Mouse (Mus musculus) ES-E14 (cell line): ENCODE results near the gene AC131692.1. TPM values are rescaled to one million over a fixed set of nuclear protein-coding genes. Genes with fewer than 3 reads are reported as not detected.
"Not testable (repeated sequence)": the region's sequence is repeated elsewhere in the genome, so short reads cannot be mapped to it uniquely, and the experiment has no call there.

Source experiments
- DNase-seq: peaks from one replicate; pipeline ENCODE4 v3.0.0-alpha.2; 2013; ENCODE audit warnings: low read depth, low spot score
- H3K27ac ChIP-seq: 2 replicates; pipeline ENCODE4 v1.5.1; 2012; ENCODE audit warnings: low read depth, mild to moderate bottlenecking, low read length, moderate library complexity, mixed read lengths; ENCODE audit not compliant: poor library complexity, insufficient read depth, severe bottlenecking
- H3K36me3 ChIP-seq: 2 replicates; pipeline ENCODE4 v1.6.1; 2012; ENCODE audit warnings: mild to moderate bottlenecking, low read length, moderate library complexity, mixed read lengths; ENCODE audit not compliant: control insufficient read depth, poor library complexity, insufficient read depth, severe bottlenecking
- H3K4me1 ChIP-seq, 2 experiments: fragments of 150-350 bp in 1 of 2; sonication (generic) in 1 of 2; 2 replicates each; pipeline ENCODE4 v1.6.1; 2012; ENCODE audit warnings: low read length in 2 of 2, mild to moderate bottlenecking in 1 of 2, mixed read lengths in 1 of 2; ENCODE audit not compliant: control insufficient read depth in 2 of 2, insufficient read depth in 2 of 2, poor library complexity in 1 of 2
- H3K4me3 ChIP-seq, 2 experiments: fragments of 150-350 bp in 1 of 2; sonication (generic) in 1 of 2; 2 replicates each; pipeline ENCODE4 v1.5.1; 2012; ENCODE audit warnings: low read length in 2 of 2, low read depth in 1 of 2, mild to moderate bottlenecking in 1 of 2, mixed read lengths in 1 of 2; ENCODE audit not compliant: insufficient read depth in 1 of 2, poor library complexity in 1 of 2, severe bottlenecking in 1 of 2
- H3K9ac ChIP-seq: 2 replicates; pipeline ENCODE4 v1.6.1; 2012; ENCODE audit warnings: low read depth, mild to moderate bottlenecking, low read length, mixed read lengths; ENCODE audit not compliant: poor library complexity, insufficient read depth, severe bottlenecking
- H3K9me3 ChIP-seq: fragments of 150-350 bp; sonication (generic); 2 replicates; pipeline ENCODE4 v1.6.1; 2012; ENCODE audit warnings: low read depth, mild to moderate bottlenecking, low read length; ENCODE audit not compliant: control insufficient read depth, insufficient read depth
- CHD2 ChIP-seq: IDR thresholded peaks from 2 replicates; pipeline ENCODE4 v1.6.1; 2014; ENCODE audit warnings: mild to moderate bottlenecking, low read depth, low read length, inconsistent platforms
- HCFC1 ChIP-seq: IDR thresholded peaks from 2 replicates; pipeline ENCODE4 v1.6.1; 2012; ENCODE audit warnings: low read length, inconsistent platforms, borderline replicate concordance; ENCODE audit not compliant: insufficient read depth
- MAFK ChIP-seq: IDR thresholded peaks from 2 replicates; pipeline ENCODE4 v1.6.1; 2014; ENCODE audit warnings: mild to moderate bottlenecking, low read depth, low read length, inconsistent platforms; ENCODE audit not compliant: insufficient read depth
- ZC3H11A ChIP-seq: IDR thresholded peaks from 2 replicates; pipeline ENCODE4 v1.6.1; 2012; ENCODE audit warnings: low read depth, mild to moderate bottlenecking, inconsistent platforms, low read length, borderline replicate concordance
- ZNF384 ChIP-seq: IDR thresholded peaks from 2 replicates; pipeline ENCODE4 v1.6.1; 2012; ENCODE audit warnings: low read depth, low read length, inconsistent platforms
- in situ Hi-C, 2 experiments: fragments of 600-800 bp; cut with MboI; formaldehyde crosslinking; loops; one replicate each; pipeline ENCODE4 v1.15.1; 2025; ENCODE audit warnings: low sequenced_read_pairs in 2 of 2, inconsistent platforms in 1 of 2; ENCODE audit not compliant: unreplicated experiment in 2 of 2
- total RNA-seq: library from RNA; depleted of rRNA; stranded (reverse); fragments of 300-350 nt; gene quantifications from 2 replicates; pipeline ENCODE4 v1.2.3, GENCODE M21; 2012

Gene AC131692.1
- total RNA-seq, 1 experiment, result 3.4 TPM

DNA sequence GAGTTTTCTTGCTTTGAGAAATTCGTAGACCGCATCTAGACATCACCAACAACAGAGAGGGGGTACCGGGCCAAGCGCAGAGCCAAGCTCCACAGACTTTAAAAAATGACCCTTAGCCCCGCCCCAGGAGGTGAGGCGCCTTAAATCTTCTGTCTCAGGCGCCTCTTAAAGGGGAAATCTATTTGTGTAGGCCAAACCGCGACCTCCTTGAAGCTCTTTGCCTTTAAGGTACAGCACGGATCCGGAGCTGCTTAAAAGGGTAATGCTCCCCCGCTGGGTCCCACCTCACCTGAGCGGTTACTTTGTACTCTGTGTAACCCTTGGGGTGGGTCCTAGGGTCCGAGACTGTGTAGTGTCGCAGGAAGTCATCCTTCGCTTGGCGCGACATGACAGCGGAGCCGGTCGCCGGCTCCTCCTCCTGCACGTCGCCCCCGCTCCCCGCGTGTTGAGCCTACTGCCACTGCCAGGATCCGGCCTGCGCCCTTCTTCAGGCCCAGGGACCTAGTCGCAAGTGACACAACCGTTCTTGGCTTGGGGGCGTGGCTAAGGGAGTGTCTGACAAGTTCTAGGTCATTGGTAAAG is 33.6 kb downstream of the AC131692.1 start, which contains the start of gene Snx15:
Gene Snx15 (minus strand): TSS at position 545 of the 582 bp plus-strand sequence.
- Histone ChIP-seq H3K36me3 (no peaks in the 10 kb centered on the region), H3K4me1 (no peaks in the 10 kb centered on the region; a peak in 1 of 4 replicates), H3K9ac (peak within 1 kb of the TSS; percentile 82), H3K9me3 (no peaks in the 10 kb centered on the region), H3K4me3 (peak within 1 kb of the TSS; percentile 79 to 89), H3K27ac (peak within 1 kb of the TSS; percentile 61; the same call in 1 of the 2 replicates)
- TF ChIP-seq HCFC1 (peak; percentile 59; the same call in 1 of the 2 replicates), ZC3H11A (peak; percentile 77), ZNF384 (no peak), CHD2 (0 out of 2 replicates have a peak, but pooled peaks have one; percentile 45)
- in situ Hi-C loops, result loop anchor here (5.0 to 10.0 kb wide), 2 partner anchors 163 to 166 kb away; partner anchors contain the start of gene Pola2 (in 2 of the 2)
- peak; percentile 96 for DNase-seq

DNA sequence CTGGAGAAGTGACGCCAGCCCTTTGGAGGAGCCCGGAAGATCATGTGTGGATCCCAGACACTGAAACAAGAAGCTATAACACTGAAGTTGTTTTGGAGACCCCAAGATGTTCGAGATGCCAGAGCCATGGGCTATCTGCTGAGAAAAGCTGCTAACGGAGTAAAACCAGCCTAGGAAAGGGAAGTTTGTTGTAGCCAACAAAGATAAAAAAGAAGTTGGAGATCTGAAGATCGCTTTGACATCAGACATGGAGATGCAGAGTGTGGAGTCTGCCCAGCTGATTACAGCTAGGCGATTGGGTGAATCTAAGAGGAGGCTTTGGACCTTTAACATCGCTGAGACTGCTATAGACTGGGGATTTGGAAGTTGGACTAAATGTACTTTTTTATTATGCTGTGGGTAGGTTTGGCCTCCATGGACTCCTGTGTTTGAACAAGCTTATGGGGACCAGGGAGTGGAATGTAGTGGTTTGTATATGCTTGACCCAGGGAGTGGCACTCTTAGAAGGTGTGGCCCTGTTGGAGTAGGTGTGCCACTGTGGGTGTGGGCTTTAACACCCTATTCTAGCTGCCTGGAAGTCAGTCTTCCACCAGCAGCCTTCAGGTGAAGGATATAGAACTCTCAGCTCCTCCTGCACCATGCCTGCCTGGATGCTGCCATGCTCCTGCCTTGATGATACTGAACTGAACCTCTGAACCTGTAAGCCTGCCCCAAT is 36.4 kb downstream of the AC131692.1 start:
- H3K4me3 ChIP-seq, H3K9me3 ChIP-seq, H3K9ac ChIP-seq, H3K27ac ChIP-seq, DNase-seq, H3K4me1 ChIP-seq, H3K36me3 ChIP-seq, in situ Hi-C loops: not testable (repeated sequence)

DNA sequence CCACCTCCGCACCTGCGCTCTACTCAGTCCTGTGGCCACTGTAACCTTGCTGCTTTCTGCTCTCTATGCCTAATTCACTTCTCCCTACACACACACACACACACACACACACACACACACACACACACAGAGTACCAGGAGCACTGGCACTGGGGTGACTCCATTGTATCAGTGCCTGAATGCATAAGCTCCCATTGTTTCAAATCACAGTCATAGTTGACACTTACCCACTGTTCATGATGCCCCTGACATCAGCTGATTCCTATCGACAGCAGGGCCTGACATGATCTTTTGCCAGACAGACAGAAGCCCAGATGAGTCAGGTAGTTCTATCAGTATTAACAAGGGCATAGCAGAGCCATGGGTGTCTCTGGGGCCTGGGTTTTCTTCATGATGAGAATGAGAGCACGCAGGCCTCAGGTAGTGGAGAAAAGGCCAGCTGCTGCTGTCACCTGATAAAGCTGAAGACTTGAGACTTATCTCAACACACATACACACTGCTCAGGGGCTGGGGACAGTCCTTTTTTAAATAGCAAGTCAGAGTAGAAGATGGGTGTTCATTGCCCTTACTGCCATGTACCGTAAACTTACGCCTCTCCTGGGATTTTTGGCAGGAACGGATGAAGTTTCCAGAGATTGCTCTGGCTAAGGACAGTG is 38.1 kb downstream of the AC131692.1 start:
- H3K36me3 ChIP-seq, result peaks cover 9% of the 10 kb centered on the region; the same call in 1 of the 2 replicates
- H3K27ac ChIP-seq, result no peak overlapping the region
- TF ChIP-seq ZC3H11A, result no peak
- no peak for TF ChIP-seq ZNF384
- no peak for TF ChIP-seq MAFK
- TF ChIP-seq HCFC1, result no peak
- TF ChIP-seq CHD2, result no peak
- DNase-seq, result no peak
- in situ Hi-C loops, result no loop called here
- H3K9ac ChIP-seq, result no peak overlapping the region
- H3K9me3 ChIP-seq, result no peaks in the 10 kb centered on the region
- H3K4me3 ChIP-seq, result no peak overlapping the region
- H3K4me1 ChIP-seq, result no peaks in the 10 kb centered on the region

DNA sequence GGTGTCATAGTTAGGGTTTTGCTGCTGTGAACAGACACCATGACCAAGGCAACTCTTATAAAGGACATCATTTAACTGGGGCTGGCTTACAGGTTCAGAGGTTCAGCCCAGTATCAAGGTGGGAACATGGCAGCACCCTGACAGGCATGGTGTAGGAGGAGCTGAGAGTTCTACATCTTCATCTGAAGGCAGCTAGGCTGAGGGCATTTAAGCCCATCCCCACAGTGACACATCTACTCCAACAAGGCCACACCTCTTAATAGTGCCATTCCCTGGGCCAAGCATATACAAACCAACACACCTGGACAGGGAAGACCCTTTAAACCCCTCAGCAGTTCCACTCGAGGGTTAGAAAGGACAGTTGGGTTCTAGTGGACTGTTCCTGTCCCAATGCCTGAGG is 39.0 kb downstream of the AC131692.1 start:
- in situ Hi-C loops, H3K27ac ChIP-seq, H3K4me1 ChIP-seq, H3K9ac ChIP-seq, H3K4me3 ChIP-seq, DNase-seq, H3K9me3 ChIP-seq: not testable (repeated sequence)
- peaks cover 11% of the 10 kb centered on the region; the same call in 1 of the 2 replicates for H3K36me3 ChIP-seq

DNA sequence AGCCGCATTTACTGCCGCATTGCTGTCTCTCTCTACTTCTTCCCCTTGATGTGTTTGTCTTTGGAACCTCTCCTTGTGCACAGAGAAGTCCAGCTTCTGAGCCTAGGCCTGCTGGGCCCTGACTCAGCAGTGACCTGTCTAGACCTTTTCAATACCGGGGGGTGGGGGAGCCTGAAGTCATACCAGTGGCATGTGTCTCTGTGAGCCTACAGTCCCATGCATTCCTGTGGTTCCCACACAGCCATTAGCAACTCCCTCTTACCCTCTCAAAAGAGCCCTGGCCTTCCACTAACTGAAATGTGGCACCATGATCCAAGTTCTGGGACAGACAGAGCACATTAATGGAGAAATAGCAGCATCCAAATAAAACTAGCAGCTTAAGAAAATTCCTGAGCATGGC is 42.2 kb downstream of the AC131692.1 start:
- peaks cover 13% of the 10 kb centered on the region; the same call in 1 of the 2 replicates for H3K36me3 ChIP-seq
- no peaks in the 10 kb centered on the region for H3K9me3 ChIP-seq
- DNase-seq, result no peak
- no peak overlapping the region for H3K9ac ChIP-seq
- no peak overlapping the region for H3K27ac ChIP-seq
- TF ChIP-seq HCFC1 (no peak), ZC3H11A (no peak), MAFK (no peak), ZNF384 (no peak), CHD2 (no peak)
- no peak overlapping the region for H3K4me3 ChIP-seq
- in situ Hi-C loops, result no loop called here
- peaks cover 0 to 4% of the 10 kb centered on the region in 2 experiments; a peak in 1 of 4 replicates for H3K4me1 ChIP-seq
